Mouse (Mus musculus) spleen, postnatal 36 days (tissue): ENCODE data around the gene Aldh3a2.
"Not testable (repeated sequence)": the region's sequence is repeated elsewhere in the genome, so short reads cannot be mapped to it uniquely, and the experiment has no call there.

Experiments
- DNase-seq, 2 experiments: peaks; one replicate each; pipeline ENCODE4 v3.0.0; 2022; ENCODE audit warnings: low spot score in 2 of 2, mixed read lengths in 1 of 2

Aldh3a2 gene

DNA sequence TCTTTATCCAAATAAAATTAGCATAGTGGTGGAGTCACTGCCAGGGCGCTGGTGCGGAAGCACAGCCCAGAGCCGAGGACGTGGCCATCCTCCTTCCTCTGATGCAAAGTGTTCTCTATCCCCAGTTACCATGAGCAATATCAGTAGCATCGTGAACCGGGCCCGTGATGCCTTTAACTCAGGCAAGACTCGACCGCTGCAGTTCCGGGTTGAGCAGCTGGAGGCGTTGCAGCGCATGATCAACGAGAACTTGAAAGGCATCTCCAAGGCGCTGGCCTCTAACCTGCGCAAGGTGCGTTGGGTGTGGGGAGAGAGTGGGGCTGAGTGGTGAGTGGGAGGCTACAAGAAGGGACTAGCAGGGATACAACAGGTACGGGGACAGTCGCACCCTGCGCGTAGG, 55.2 kb downstream of the Aldh3a2 start:
- no peak for DNase-seq

GRCm38 (mm10) chr11:61208316-61208715, 58.9 kb downstream of the Aldh3a2 start:
- DNase-seq = no peak

DNA sequence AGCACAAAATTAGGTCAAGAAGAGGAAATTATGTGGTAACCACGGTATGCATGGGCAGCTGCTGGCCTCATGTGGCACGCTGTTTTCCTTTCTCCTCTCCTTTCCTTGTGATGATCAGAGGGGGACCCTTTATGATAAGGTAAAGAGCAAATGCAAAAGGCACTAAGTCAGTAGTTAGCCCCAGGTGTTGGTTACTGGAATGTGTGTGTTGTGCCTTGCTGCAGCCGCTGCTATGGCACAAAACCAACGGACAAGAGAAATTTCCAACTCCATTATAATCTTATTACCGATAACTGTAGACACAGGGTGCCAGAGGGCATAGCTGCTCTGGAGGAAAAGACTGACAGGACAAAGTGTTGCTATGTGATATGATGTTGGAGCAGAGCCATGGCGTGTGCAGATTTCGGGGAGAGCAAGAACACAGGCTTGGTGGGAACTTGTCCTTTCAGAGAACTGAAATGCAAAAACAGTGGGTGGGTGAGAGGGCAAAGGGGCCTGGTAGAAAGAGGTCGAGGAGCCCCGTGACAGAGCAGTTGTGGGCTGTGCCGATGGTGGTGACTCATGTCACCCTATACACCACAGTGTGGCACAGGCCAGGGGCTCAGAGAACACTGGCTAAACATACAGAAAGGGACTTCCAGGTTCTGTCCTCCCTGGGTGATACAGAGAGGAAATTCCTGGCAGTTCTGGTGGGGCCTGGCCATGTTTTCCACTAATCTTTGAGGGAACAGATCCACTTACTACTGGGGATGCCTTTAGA, 59.6 kb downstream of the Aldh3a2 start, which contains the start of gene Aldh3a1:
Gene Aldh3a1 (plus strand): TSS at position 51 of the 760 bp plus-strand sequence.
- no peak for DNase-seq

- DNase-seq = no peak
These were observed 61.1 kb downstream of the Aldh3a2 start for GRCm38 (mm10) chr11:61206136-61206535.

GRCm38 (mm10) chr11:61205167-61205950, 61.9 kb downstream of the Aldh3a2 start:
- no peak for DNase-seq

- no peak for DNase-seq
These were observed 64.5 kb downstream of the Aldh3a2 start for GRCm38 (mm10) chr11:61202810-61203209.

DNA sequence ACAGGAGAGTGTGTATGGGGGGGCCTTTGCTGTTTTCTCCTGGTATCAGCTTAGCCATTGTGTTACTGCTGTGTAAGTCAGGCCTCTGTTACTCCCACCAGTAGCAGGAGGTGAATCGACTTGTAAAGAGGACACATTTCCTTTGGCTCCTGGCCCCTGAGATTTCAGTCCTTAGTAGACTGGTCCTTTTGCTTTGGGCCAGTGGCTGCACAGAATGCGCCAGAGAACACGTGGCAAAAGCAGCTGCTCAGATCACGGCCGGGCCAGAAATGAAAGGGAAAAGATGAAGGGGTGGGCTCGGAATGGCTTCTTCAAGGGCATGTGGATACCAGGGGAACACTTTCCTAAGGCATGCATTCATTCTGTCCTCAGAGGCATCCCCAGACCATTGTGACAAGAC, 65.1 kb downstream of the Aldh3a2 start:
- DNase-seq = no peak

GRCm38 (mm10) chr11:61199620-61200362, 67.5 kb downstream of the Aldh3a2 start:
- no peak for DNase-seq

- DNase-seq = no peak
These were observed 69.3 kb downstream of the Aldh3a2 start for GRCm38 (mm10) chr11:61197935-61198334.

GRCm38 (mm10) chr11:61196616-61197353, 70.5 kb downstream of the Aldh3a2 start:
- DNase-seq = no peak

- DNase-seq = peak; percentile 51
These were observed 73.9 kb downstream of the Aldh3a2 start for GRCm38 (mm10) chr11:61193392-61193791.

- DNase-seq = no peak
These were observed 74.5 kb downstream of the Aldh3a2 start for GRCm38 (mm10) chr11:61192779-61193178.

DNA sequence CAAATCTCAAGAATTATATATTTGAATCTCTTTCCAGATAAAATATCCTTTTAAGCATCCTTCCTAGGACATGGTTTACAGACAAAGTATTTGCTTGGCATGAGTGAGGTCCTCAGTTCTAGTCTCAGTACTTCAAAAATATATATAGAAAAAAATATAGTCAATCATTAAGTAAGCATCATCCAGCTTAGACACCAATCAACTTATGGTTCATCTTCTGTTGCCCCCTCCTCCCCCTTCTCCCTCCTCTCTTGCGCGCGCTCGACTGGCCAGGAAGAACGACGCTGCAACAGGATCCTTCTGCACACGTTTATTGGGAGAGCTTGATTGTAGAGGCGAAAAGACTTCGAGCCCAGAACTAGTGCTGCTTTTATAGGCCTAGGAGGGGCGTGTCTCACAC, 75.1 kb downstream of the Aldh3a2 start:
- not testable (repeated sequence) for DNase-seq

DNA sequence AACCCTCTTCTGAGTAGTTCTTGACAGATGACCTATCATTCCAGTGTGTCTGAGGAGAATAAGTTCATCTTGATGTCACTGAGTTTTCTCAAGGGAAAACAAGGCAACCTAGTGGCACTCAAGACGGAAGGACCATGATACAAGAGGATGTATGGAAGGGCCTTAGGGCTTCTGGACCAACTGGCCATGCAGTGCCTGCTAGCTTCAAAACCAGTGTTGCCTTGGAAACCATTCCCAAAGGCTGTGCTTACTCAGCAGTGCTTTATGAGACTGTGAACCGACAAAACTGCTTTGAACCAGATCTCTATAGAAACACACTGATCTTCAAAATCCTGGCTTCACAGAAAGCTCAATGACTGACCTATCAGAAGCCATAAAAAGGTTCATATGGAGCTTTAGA, 76.5 kb downstream of the Aldh3a2 start:
- DNase-seq = no peak

- no peak for DNase-seq
These were observed 83.4 kb downstream of the Aldh3a2 start for GRCm38 (mm10) chr11:61183820-61184219.

DNA sequence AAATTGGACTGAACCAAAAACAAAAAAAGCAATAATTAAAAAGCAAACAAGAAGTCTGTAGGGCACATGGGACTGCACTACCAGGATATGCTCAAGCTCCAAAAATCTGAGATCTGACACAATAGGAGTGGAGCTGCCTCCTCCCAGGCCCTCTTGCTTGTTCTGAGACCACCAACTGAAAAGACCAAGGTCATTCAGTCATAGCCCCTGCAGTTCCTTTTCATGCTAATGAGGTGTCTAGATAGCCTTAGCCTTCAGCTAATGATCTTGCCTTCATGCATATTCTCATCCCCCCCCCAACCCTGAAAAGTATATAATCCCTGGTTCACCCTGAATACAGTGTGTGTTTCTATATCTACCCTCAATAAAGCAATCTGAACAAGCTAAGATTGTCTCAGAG, 85.6 kb downstream of the Aldh3a2 start:
- no peak for DNase-seq

GRCm38 (mm10) chr11:61180361-61180760, 86.9 kb downstream of the Aldh3a2 start:
- no peak for DNase-seq

GRCm38 (mm10) chr11:61176321-61176720, 90.9 kb downstream of the Aldh3a2 start:
- no peak for DNase-seq

DNA sequence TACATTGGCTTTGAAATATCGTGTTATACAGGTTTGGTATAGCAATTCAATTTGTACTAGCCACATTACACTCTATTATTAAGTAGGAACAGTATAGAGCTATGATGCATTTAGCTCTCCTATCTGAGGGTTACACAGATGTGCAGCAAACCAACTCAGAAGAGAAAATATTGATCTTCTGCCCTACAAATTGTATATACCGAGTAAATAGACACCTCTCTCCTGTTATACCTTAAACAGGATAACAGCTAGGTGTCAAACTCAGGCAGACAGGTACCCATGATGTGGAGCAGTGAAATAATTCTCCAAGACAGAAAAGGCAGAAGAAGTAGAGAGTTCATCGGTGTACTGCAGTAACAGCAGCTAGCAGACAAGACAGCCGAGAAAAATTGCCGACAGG, 91.5 kb downstream of the Aldh3a2 start:
- DNase-seq = no peak

DNA sequence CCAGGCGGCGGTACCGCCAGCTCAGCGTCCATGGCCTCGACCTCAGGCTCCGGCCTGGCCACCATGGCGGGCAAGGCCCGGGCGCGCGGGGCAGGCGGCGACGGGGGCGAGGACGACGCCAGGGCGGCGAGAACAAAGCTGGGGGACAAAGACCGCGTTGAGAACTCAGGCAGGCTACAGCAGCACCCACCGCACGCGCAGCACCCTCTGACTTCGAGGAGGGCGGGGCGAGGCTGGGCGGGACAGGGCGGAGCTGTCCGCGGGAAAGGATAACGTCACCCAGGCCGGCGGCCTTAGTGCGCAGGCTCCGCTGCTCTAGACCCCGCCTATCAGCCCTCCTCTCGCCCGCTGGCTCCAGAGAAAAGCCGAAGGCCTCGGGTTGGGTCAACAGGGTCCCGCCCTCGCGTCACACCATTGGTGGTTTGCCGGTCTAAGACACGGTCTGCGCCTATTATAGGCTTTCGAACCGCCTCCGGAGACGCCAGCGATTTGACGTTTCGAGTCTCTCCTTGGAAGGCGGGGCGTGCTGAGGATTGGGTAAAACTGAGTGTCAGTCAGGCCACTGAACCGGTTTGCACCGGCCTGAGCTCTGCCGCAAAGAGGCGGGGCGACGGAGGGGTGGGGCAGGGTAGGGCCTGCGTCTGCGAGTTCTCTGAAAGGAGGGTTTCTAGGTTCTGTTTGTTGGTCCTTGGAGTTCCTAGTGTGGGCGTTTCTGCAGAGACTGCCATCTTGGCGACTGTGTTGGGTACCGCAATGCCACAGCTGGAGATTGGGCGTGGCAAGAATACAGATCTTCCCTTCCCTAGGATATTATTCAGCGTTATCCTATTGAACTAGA, 92.2 kb downstream of the Aldh3a2 start, which contains the start of gene Usp22:
Gene Usp22 (minus strand): TSS at position 235 of the 838 bp plus-strand sequence.
- DNase-seq = peak; percentile 100
